Mouse (Mus musculus): Measurements from ENCODE around the gene Pard3b. TPM values are rescaled to one million over a fixed set of nuclear protein-coding genes. Genes with fewer than 3 reads are reported as not detected.

Gene Pard3b
- polyA plus RNA-seq, 1 experiment from 2014 or later: 2.3 TPM

DNA sequence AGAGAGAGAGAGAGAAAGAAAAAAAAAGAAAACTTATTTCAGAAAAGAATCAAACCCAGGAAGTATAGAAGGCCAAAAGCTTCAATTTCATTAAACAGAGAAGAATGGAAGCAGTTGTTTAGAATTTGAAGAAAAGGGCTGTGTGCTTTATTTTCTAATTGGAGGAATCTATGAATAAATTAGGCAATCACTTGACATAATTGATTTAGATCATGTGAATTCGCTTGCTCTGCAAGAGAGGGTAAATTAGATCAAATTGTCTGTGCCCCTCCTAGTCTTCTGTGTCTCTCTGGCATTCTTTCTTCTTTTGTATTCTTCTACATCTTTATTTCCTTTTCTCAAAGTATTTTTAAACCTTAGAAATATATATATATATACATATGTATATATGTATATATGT, 616.3 kb downstream of the Pard3b start:
- H3K9me3 ChIP-seq (replicated peaks; ENCODE audit: control insufficient read depth, low read length): no peaks in the 10 kb centered on the region
- no peak overlapping the region for H3K4me3 ChIP-seq (ENCODE audit: low read depth, low read length)
- H3K4me2 ChIP-seq (ENCODE audit: low read depth, low read length): no peak overlapping the region
- H3K27ac ChIP-seq (ENCODE audit: low read length): no peak overlapping the region
- ATAC-seq (ENCODE audit: low read depth): no peak
- H3K36me3 ChIP-seq (ENCODE audit: control insufficient read depth, insufficient read depth): no peaks in the 10 kb centered on the region
- WGBS (ENCODE audit: insufficient replicate concordance): 70% methylated on average over 1 of the region's 1 CpGs
- H3K4me1 ChIP-seq (ENCODE audit: control insufficient read depth, low read depth, low read length): no peaks in the 10 kb centered on the region
- no peak overlapping the region for H3K9ac ChIP-seq (ENCODE audit: low read depth, low read length)
- no peaks in the 10 kb centered on the region for H3K27me3 ChIP-seq (ENCODE audit: control insufficient read depth, insufficient read depth, low read depth, low read length)

GRCm38 (mm10) chr1:62276466-62276865, 637.8 kb downstream of the Pard3b start:
- Histone ChIP-seq H3K4me3 (ENCODE audit: low read depth, low read length) (no peak overlapping the region), H3K4me1 (ENCODE audit: control insufficient read depth, low read depth, low read length) (no peaks in the 10 kb centered on the region)

DNA sequence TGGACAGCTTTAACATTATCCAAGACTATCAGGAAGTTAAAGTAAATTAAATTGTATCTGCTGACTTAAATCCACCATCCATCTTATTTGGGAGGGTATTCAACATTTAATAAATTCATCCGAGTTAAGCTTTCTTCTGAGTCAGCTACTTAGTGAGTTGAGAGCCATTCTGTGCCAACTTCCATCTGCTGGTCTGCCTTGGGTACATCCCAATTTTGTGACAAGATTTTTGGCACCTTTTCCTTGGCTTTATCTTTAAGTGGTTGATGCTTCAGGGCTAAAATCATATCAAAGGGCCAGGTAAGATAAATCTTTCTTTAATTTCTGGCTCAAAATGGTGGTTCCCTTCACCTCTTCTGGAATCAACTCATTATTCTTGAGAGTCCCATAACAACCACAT, 640.0 kb downstream of the Pard3b start:
- Histone ChIP-seq H3K27ac (ENCODE audit: low read length) (no peak overlapping the region), H3K9ac (ENCODE audit: low read depth, low read length) (no peak overlapping the region), H3K27me3 (ENCODE audit: control insufficient read depth, insufficient read depth, low read depth, low read length) (no peaks in the 10 kb centered on the region), H3K4me2 (ENCODE audit: low read depth, low read length) (no peak overlapping the region), H3K36me3 (ENCODE audit: control insufficient read depth, insufficient read depth) (no peaks in the 10 kb centered on the region), H3K4me1 (ENCODE audit: control insufficient read depth, low read depth, low read length) (no peaks in the 10 kb centered on the region), H3K9me3 (replicated peaks; ENCODE audit: control insufficient read depth, low read length) (no peaks in the 10 kb centered on the region), H3K4me3 (ENCODE audit: low read depth, low read length) (no peak overlapping the region)
- no peak for ATAC-seq (ENCODE audit: low read depth)
- 49% methylated on average over 1 of the region's 1 CpGs for WGBS (ENCODE audit: insufficient replicate concordance)

More at GRCm38 (mm10) chr1:62276466-62276865, 637.8 kb downstream of the Pard3b start:
- ATAC-seq (ENCODE audit: low read depth): no peak
- Histone ChIP-seq H3K27me3 (ENCODE audit: control insufficient read depth, insufficient read depth, low read depth, low read length) (no peaks in the 10 kb centered on the region), H3K27ac (ENCODE audit: low read length) (no peak overlapping the region), H3K36me3 (ENCODE audit: control insufficient read depth, insufficient read depth) (no peaks in the 10 kb centered on the region), H3K4me2 (ENCODE audit: low read depth, low read length) (no peak overlapping the region), H3K9ac (ENCODE audit: low read depth, low read length) (no peak overlapping the region), H3K9me3 (replicated peaks; ENCODE audit: control insufficient read depth, low read length) (no peaks in the 10 kb centered on the region)
- WGBS (ENCODE audit: insufficient replicate concordance): 53% methylated on average over 3 of the region's 3 CpGs

DNA sequence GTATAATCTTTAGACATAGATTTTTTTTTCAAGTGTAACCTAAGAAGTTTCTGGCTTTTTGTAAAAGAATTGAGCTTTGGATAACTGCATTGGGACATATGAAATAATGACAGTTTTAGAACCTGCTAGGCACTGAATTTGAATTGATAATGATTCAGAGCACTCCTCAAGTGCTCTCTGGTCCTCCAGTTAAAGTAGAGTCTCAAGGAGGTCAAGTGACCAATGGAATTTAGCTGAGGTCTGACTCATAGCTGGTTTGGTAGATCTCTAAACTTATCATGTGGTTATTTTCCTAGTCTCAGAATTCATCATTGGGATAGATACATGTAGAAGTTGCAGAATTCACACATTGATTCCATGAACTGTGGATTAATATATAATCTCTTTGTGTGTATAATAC, 642.0 kb downstream of the Pard3b start:
- Histone ChIP-seq H3K4me2 (ENCODE audit: low read depth, low read length) (no peak overlapping the region), H3K4me1 (ENCODE audit: control insufficient read depth, low read depth, low read length) (no peaks in the 10 kb centered on the region), H3K27ac (ENCODE audit: low read length) (no peak overlapping the region), H3K36me3 (ENCODE audit: control insufficient read depth, insufficient read depth) (no peaks in the 10 kb centered on the region), H3K4me3 (ENCODE audit: low read depth, low read length) (no peak overlapping the region), H3K9me3 (replicated peaks; ENCODE audit: control insufficient read depth, low read length) (no peaks in the 10 kb centered on the region), H3K9ac (ENCODE audit: low read depth, low read length) (no peak overlapping the region), H3K27me3 (ENCODE audit: control insufficient read depth, insufficient read depth, low read depth, low read length) (no peaks in the 10 kb centered on the region)
- ATAC-seq (ENCODE audit: low read depth): no peak

DNA sequence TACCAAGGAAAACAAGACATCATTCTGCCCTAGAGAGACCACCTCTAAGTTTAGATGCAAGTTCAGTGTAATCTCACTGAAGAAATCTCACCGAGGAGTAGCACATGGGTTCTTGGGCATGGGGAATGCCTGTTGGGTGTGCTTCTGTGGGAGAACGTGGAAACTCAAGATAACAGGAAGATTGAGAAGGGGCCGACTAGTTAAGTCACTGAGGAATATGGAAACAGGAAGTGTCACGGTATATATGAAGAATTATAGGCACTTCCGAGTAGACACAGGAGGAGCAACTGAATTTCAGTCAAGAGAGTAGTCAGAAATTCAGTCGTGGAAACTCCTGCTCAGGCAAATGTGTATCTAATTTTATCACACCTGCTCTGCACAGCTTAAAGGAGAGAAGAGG, 644.2 kb downstream of the Pard3b start:
- Histone ChIP-seq H3K9me3 (replicated peaks; ENCODE audit: control insufficient read depth, low read length) (no peaks in the 10 kb centered on the region), H3K9ac (ENCODE audit: low read depth, low read length) (no peak overlapping the region), H3K4me1 (ENCODE audit: control insufficient read depth, low read depth, low read length) (no peaks in the 10 kb centered on the region), H3K27ac (ENCODE audit: low read length) (no peak overlapping the region), H3K36me3 (ENCODE audit: control insufficient read depth, insufficient read depth) (no peaks in the 10 kb centered on the region), H3K4me2 (ENCODE audit: low read depth, low read length) (no peak overlapping the region), H3K27me3 (ENCODE audit: control insufficient read depth, insufficient read depth, low read depth, low read length) (no peaks in the 10 kb centered on the region), H3K4me3 (ENCODE audit: low read depth, low read length) (no peak overlapping the region)
- 25% methylated on average over 6 of the region's 6 CpGs for WGBS (ENCODE audit: insufficient replicate concordance)
- ATAC-seq (ENCODE audit: low read depth): no peak

DNA sequence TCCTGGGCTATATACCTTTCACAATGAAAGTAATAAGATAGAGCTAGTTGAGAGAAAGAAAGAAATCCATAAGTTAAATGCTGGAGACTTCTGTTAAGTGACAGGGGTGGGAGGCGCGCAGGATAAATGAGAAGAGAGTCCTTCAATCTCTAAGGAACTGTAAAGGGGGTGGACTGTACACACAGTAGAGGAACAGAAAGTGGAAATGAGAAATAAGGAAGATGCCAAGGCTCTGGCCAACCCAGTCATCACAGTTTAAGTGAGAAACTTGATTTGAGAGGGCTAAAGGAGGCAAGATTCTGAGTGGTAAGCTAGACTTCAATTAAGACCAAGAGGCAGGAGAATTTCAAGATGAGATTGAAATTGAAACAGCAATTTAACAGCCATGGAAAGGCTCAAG, 645.0 kb downstream of the Pard3b start:
- no peak for ATAC-seq (ENCODE audit: low read depth)
- no peaks in the 10 kb centered on the region for H3K36me3 ChIP-seq (ENCODE audit: control insufficient read depth, insufficient read depth)

GRCm38 (mm10) chr1:62309376-62309775, 670.8 kb downstream of the Pard3b start:
- Histone ChIP-seq H3K4me3 (ENCODE audit: low read depth, low read length) (no peak overlapping the region), H3K4me1 (ENCODE audit: control insufficient read depth, low read depth, low read length) (no peaks in the 10 kb centered on the region), H3K36me3 (ENCODE audit: control insufficient read depth, insufficient read depth) (no peaks in the 10 kb centered on the region), H3K27me3 (ENCODE audit: control insufficient read depth, insufficient read depth, low read depth, low read length) (no peaks in the 10 kb centered on the region), H3K9ac (ENCODE audit: low read depth, low read length) (no peak overlapping the region), H3K4me2 (ENCODE audit: low read depth, low read length) (no peak overlapping the region), H3K9me3 (replicated peaks; ENCODE audit: control insufficient read depth, low read length) (no peaks in the 10 kb centered on the region), H3K27ac (ENCODE audit: low read length) (no peak overlapping the region)
- no peak for ATAC-seq (ENCODE audit: low read depth)
- WGBS (ENCODE audit: insufficient replicate concordance): 68% methylated on average over 6 of the region's 6 CpGs

More for the DNA sequence above, 645.0 kb downstream of the Pard3b start:
- Histone ChIP-seq H3K4me2 (ENCODE audit: low read depth, low read length) (no peak overlapping the region), H3K9me3 (replicated peaks; ENCODE audit: control insufficient read depth, low read length) (no peaks in the 10 kb centered on the region), H3K9ac (ENCODE audit: low read depth, low read length) (no peak overlapping the region), H3K4me3 (ENCODE audit: low read depth, low read length) (no peak overlapping the region), H3K4me1 (ENCODE audit: control insufficient read depth, low read depth, low read length) (no peaks in the 10 kb centered on the region), H3K27ac (ENCODE audit: low read length) (no peak overlapping the region), H3K27me3 (ENCODE audit: control insufficient read depth, insufficient read depth, low read depth, low read length) (no peaks in the 10 kb centered on the region)
- 71% methylated on average over 2 of the region's 2 CpGs for WGBS (ENCODE audit: insufficient replicate concordance)

DNA sequence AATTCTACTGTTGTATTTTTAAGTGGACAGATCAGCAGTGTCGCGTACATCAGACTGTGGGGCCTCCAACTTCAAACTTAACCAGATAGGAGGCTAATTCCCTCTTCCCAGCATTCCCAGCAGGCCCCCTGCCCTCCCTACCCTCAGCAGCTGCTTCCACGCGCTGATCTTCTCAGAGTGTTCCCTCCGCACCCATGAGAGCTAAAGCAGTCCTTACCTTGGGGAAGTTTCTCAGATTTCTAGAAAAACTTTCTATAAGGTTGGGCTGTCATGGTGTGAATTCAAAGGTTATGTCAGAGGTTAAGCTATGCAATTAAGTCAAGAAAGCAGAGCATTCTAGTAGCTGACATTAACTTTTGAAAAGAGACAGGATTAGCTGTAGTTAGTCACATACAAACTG, 686.6 kb downstream of the Pard3b start:
- Histone ChIP-seq H3K27ac (ENCODE audit: low read length) (no peak overlapping the region), H3K4me1 (ENCODE audit: control insufficient read depth, low read depth, low read length) (no peaks in the 10 kb centered on the region), H3K4me3 (ENCODE audit: low read depth, low read length) (no peak overlapping the region), H3K9ac (ENCODE audit: low read depth, low read length) (no peak overlapping the region), H3K9me3 (replicated peaks; ENCODE audit: control insufficient read depth, low read length) (no peaks in the 10 kb centered on the region), H3K27me3 (ENCODE audit: control insufficient read depth, insufficient read depth, low read depth, low read length) (no peaks in the 10 kb centered on the region), H3K4me2 (ENCODE audit: low read depth, low read length) (no peak overlapping the region), H3K36me3 (ENCODE audit: control insufficient read depth, insufficient read depth) (no peaks in the 10 kb centered on the region)
- 79% methylated on average over 5 of the region's 5 CpGs for WGBS (ENCODE audit: insufficient replicate concordance)
- ATAC-seq (ENCODE audit: low read depth): no peak

DNA sequence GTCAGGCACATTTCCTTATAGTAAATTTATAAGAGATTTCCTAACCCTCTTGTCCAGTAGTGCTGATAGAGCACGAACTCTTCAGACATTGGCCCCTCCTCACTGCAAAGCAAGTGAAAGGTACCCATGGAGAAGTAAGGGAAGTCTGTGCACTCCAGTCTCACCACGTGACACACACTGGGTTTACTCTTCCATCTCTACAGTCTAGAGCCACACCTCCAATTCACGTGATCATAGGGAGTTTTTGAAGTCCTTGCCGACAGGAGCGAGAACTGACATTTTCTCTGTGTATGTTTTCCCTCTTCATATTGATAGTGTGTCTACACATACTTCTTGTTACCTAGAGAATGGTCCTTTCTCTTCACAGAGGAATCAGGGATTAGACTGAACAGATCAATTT, 689.1 kb downstream of the Pard3b start:
- 54% methylated on average over 5 of the region's 5 CpGs for WGBS (ENCODE audit: insufficient replicate concordance)
- Histone ChIP-seq H3K9ac (ENCODE audit: low read depth, low read length) (no peak overlapping the region), H3K27me3 (ENCODE audit: control insufficient read depth, insufficient read depth, low read depth, low read length) (no peaks in the 10 kb centered on the region), H3K4me1 (ENCODE audit: control insufficient read depth, low read depth, low read length) (no peaks in the 10 kb centered on the region), H3K27ac (ENCODE audit: low read length) (no peak overlapping the region), H3K9me3 (replicated peaks; ENCODE audit: control insufficient read depth, low read length) (no peaks in the 10 kb centered on the region), H3K4me3 (ENCODE audit: low read depth, low read length) (no peak overlapping the region), H3K4me2 (ENCODE audit: low read depth, low read length) (no peak overlapping the region), H3K36me3 (ENCODE audit: control insufficient read depth, insufficient read depth) (no peaks in the 10 kb centered on the region)
- no peak for ATAC-seq (ENCODE audit: low read depth)

GRCm38 (mm10) chr1:62328808-62329207, 690.2 kb downstream of the Pard3b start:
- Histone ChIP-seq H3K27me3 (ENCODE audit: control insufficient read depth, insufficient read depth, low read depth, low read length) (no peaks in the 10 kb centered on the region), H3K4me3 (ENCODE audit: low read depth, low read length) (no peak overlapping the region), H3K27ac (ENCODE audit: low read length) (no peak overlapping the region), H3K36me3 (ENCODE audit: control insufficient read depth, insufficient read depth) (no peaks in the 10 kb centered on the region), H3K4me2 (ENCODE audit: low read depth, low read length) (no peak overlapping the region), H3K4me1 (ENCODE audit: control insufficient read depth, low read depth, low read length) (no peaks in the 10 kb centered on the region), H3K9me3 (replicated peaks; ENCODE audit: control insufficient read depth, low read length) (no peaks in the 10 kb centered on the region), H3K9ac (ENCODE audit: low read depth, low read length) (no peak overlapping the region)
- 42% methylated on average over 3 of the region's 3 CpGs for WGBS (ENCODE audit: insufficient replicate concordance)
- no peak for ATAC-seq (ENCODE audit: low read depth)

All from liver, embryonic 16.5 days (tissue).